Mouse (Mus musculus) lung, postnatal 0 days (tissue): ENCODE data around the gene Jrkl.

ENCODE experiments used
- CTCF ChIP-seq: IDR thresholded peaks from 2 replicates; pipeline ENCODE4 v1.5.1; 2016; ENCODE audit warnings: antibody characterized with exemption, mild to moderate bottlenecking
- EP300 ChIP-seq: IDR thresholded peaks from 2 replicates; pipeline ENCODE4 v1.6.1; 2016; ENCODE audit warnings: antibody characterized with exemption, mild to moderate bottlenecking, control low read depth

DNA sequence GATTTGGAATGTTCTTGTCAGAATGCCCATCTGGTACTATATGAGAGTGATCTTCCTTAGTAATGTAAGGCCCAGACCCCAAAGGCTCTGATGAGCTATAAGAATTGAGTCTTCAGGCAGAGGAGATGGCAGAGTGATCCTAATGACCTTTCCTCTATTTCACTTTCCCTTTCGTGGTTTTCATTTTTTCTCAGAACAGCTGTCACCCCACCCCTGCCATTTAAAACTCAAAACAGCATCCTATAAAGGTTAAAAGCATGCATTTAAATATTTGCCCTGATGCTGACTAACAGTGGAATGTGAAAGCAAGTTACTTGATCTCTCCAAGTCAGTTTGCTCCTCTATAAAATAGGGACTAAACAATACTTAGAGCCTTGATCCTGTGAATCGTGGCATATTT is 41.9 kb upstream of the Jrkl start:
- TF ChIP-seq CTCF (no peak), EP300 (no peak)
